Mouse (Mus musculus) limb, embryonic 15.5 days (tissue): ENCODE measurements around the gene Itga10. TPM values are rescaled to one million over a fixed set of nuclear protein-coding genes. Genes with fewer than 3 reads are reported as not detected.
"Not testable (repeated sequence)": the region's sequence is repeated elsewhere in the genome, so short reads cannot be mapped to it uniquely, and the experiment has no call there.

ENCODE experiments used
- ATAC-seq: fragments of 200-750 bp; cut with Nextera tagmentation; 2 replicates; pipeline ENCODE4 v1.8.0; 2017; ENCODE audit warnings: low read depth, moderate TSS enrichment; ENCODE audit not compliant: insufficient number of reproducible peaks, low FRiP score, low TSS enrichment
- H3K27ac ChIP-seq: fragments of 300-500 bp; sonication (generic); 2 replicates; pipeline ENCODE4 v1.5.1; 2015; ENCODE audit warnings: moderate library complexity, mild to moderate bottlenecking, inconsistent platforms
- H3K27me3 ChIP-seq: fragments of 300-500 bp; sonication (generic); 2 replicates; pipeline ENCODE4 v1.6.1; 2015; ENCODE audit warnings: inconsistent platforms
- H3K36me3 ChIP-seq: fragments of 300-500 bp; sonication (generic); 2 replicates; pipeline ENCODE4 v1.6.1; 2015; ENCODE audit warnings: inconsistent platforms
- H3K4me1 ChIP-seq: fragments of 300-500 bp; sonication (generic); 2 replicates; pipeline ENCODE4 v1.6.1; 2015; ENCODE audit warnings: inconsistent platforms
- H3K4me2 ChIP-seq: fragments of 300-500 bp; sonication (generic); 2 replicates; pipeline ENCODE4 v1.6.1; 2015; ENCODE audit warnings: mild to moderate bottlenecking, inconsistent platforms
- H3K4me3 ChIP-seq: fragments of 300-500 bp; sonication (generic); 2 replicates; pipeline ENCODE4 v1.5.1; 2015; ENCODE audit warnings: mild to moderate bottlenecking, inconsistent platforms
- H3K9ac ChIP-seq: fragments of 300-500 bp; sonication (generic); 2 replicates; pipeline ENCODE4 v1.6.1; 2015; ENCODE audit warnings: inconsistent platforms
- H3K9me3 ChIP-seq: fragments of 300-500 bp; sonication (generic); 2 replicates; pipeline ENCODE4 v1.6.1; 2016; ENCODE audit warnings: inconsistent platforms
- WGBS: fragments of 180-500 bp; shearing (Covaris S2); methylation state at CpG from one replicate; pipeline ENCODE4 v1.1.7; 2015; 5-methylcytosine and 5-hydroxymethylcytosine counted together
- polyA plus RNA-seq: library from polyadenylated mRNA; unstranded; fragments of >200 nt; fragmentation: Nextera tagmentation; extraction: Ambion mirVana; gene quantifications from 2 replicates; pipeline ENCODE4 v1.2.1, GENCODE M21; 2015

The Itga10 gene
- polyA plus RNA-seq, 1 experiment from 2014 or later = 4.9 TPM

GRCm38 (mm10) chr3:96684151-96684821, 38.9 kb downstream of the Itga10 start:
- H3K36me3 ChIP-seq = no peaks in the 10 kb centered on the region
- peak overlapping the region; percentile 30 for H3K4me3 ChIP-seq
- no peaks in the 10 kb centered on the region for H3K9me3 ChIP-seq
- no peak overlapping the region for H3K27ac ChIP-seq
- peak overlapping the region; percentile 3; the same call in 1 of the 2 replicates for H3K9ac ChIP-seq
- ATAC-seq = 0 out of 2 replicates have a peak, but pooled peaks have one; percentile 26
- peaks cover 10% of the 10 kb centered on the region for H3K27me3 ChIP-seq
- H3K4me1 ChIP-seq = peaks cover 15% of the 10 kb centered on the region; the same call in 1 of the 2 replicates
- 52% methylated on average over 17 of the region's 17 CpGs for WGBS
- H3K4me2 ChIP-seq = peak overlapping the region; percentile 40

DNA sequence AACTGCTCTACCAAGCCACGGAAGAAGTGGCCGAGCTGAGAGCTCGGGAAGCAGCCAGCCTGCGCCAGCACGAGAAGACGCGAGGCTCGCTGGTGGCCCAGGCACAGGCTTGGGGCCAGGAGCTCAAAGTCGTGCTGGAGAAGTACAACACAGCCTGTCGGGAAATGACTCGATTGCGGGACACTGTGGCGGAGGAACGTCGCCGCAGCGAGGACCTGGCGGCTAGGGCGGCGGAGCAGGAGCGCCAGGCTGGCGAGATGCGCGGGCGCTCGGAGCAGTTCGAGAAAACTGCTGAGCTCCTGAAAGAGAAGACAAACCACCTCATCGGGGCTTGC, 39.4 kb downstream of the Itga10 start:
- Histone ChIP-seq H3K9ac (peak overlapping the region; percentile 3; the same call in 1 of the 2 replicates), H3K27me3 (peaks cover 10% of the 10 kb centered on the region), H3K4me3 (peak overlapping the region; percentile 30), H3K27ac (no peak overlapping the region), H3K9me3 (no peaks in the 10 kb centered on the region), H3K36me3 (no peaks in the 10 kb centered on the region), H3K4me2 (peak overlapping the region; percentile 40), H3K4me1 (peaks cover 13% of the 10 kb centered on the region; the same call in 1 of the 2 replicates)
- ATAC-seq = no peak
- 29% methylated on average over 28 of the region's 28 CpGs for WGBS

DNA sequence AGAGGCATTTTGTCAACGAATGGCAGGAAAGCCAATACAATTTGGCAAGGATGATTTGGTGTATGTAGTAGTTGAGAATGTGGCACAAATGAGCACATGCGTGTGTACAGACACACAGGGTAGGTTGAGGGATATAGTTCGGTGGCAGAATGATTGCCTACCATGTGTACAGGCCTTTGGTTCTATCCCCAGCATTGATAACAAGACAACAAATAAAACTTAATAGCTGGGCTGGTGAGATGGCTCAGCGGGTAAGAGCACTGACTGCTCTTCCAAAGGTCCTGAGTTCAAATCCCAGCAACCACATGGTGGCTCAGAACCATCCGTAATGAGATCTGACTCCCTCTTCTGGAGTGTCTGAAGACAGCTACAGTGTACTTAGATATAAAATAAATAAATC, 40.7 kb downstream of the Itga10 start:
- H3K4me1 ChIP-seq = peaks cover 13% of the 10 kb centered on the region; the same call in 1 of the 2 replicates
- H3K36me3 ChIP-seq, ATAC-seq, H3K27ac ChIP-seq, H3K9me3 ChIP-seq, H3K4me2 ChIP-seq, H3K9ac ChIP-seq, H3K4me3 ChIP-seq: not testable (repeated sequence)
- 91% methylated on average over 5 of the region's 5 CpGs for WGBS
- H3K27me3 ChIP-seq = peaks cover 10% of the 10 kb centered on the region

- 78% methylated on average over 11 of the region's 11 CpGs for WGBS
- Histone ChIP-seq H3K4me3 (no peak overlapping the region), H3K4me1 (peaks cover 13% of the 10 kb centered on the region; the same call in 1 of the 2 replicates), H3K9ac (no peak overlapping the region), H3K4me2 (no peak overlapping the region), H3K9me3 (no peaks in the 10 kb centered on the region), H3K36me3 (no peaks in the 10 kb centered on the region), H3K27ac (no peak overlapping the region), H3K27me3 (peaks cover 7% of the 10 kb centered on the region)
- no peak for ATAC-seq
Observed at GRCm38 (mm10) chr3:96688854-96689253, 43.5 kb downstream of the Itga10 start.

DNA sequence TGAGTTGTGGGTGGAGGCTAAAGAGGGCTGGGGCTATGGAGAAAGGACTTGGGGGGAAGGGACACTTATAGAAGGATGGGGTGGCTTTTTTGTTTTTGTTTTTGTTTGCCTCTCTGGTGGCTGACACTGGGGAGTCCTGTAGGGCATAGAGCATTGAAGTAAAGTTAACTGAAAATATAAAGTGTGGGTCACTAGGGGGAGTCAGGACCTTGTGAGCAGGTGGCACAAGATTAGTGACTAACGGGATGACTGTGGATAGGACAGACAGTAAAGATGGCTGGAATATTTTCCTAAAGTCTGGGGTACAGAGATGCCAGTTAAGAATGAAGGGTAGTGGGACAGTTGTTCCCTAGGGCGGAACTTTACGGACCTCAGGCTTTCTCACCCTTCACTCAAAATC, 44.9 kb downstream of the Itga10 start:
- Histone ChIP-seq H3K4me3 (no peak overlapping the region), H3K4me1 (0 out of 2 replicates have a peak, but pooled peaks cover 1% of the 10 kb centered on the region), H3K9me3 (no peaks in the 10 kb centered on the region), H3K36me3 (no peaks in the 10 kb centered on the region), H3K9ac (no peak overlapping the region), H3K4me2 (no peak overlapping the region), H3K27me3 (no peaks in the 10 kb centered on the region), H3K27ac (no peak overlapping the region)
- WGBS = 60% methylated on average over 3 of the region's 3 CpGs
- ATAC-seq = no peak

DNA sequence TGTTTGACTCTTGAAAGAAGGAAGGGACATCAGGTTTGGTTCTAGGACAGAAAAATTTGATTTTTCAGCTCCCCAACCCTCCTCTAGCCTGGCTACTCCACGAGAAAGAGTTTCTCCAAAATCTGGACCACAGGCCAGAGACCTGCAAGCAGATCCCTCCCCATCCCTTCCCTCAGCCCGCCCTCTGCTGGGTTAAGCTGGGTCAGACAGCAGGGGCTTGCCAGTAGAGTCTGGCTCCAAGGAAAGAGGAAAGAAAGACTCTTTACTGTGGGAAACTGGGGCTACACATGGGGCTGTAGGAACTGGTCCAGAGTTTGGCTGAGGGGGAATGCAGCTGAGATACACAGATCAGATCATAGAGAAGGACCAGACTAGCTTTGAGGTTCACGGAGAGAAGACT, 47.1 kb downstream of the Itga10 start:
- 18% methylated on average over 3 of the region's 3 CpGs for WGBS
- Histone ChIP-seq H3K27ac (no peak overlapping the region; the same call in 1 of the 2 replicates), H3K9ac (no peak overlapping the region)

DNA sequence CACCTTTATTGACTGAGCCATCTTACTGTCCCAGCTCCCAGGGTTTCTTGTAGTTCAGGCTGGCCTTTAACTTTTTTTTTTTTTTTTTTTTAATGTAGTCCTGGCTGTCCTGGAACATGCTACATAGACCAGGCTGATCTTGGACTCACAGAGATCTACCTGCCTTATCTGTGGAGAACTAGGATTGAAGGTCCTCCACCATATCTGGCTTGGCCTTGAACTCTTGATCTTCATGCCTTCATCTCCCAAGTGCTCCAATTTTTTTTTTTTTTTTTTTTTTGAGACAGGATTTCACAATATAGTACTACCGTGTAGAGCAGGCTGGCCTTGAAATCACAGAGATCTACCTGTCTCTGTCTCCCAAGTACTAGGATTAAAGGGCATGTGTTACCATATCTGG, 48.2 kb downstream of the Itga10 start:
- H3K27ac ChIP-seq = no peak overlapping the region; the same call in 1 of the 2 replicates
- no peak for ATAC-seq
- peaks cover 15% of the 10 kb centered on the region for H3K4me1 ChIP-seq
- 69% methylated on average over 1 of the region's 1 CpGs for WGBS
- H3K9me3 ChIP-seq = no peaks in the 10 kb centered on the region
- no peak overlapping the region for H3K4me3 ChIP-seq
- no peak overlapping the region for H3K9ac ChIP-seq
- no peaks in the 10 kb centered on the region for H3K27me3 ChIP-seq
- H3K36me3 ChIP-seq = no peaks in the 10 kb centered on the region
- H3K4me2 ChIP-seq = no peak overlapping the region

More for the DNA sequence above, 47.1 kb downstream of the Itga10 start:
- Histone ChIP-seq H3K4me2 (no peak overlapping the region), H3K9me3 (no peaks in the 10 kb centered on the region), H3K4me3 (no peak overlapping the region), H3K36me3 (no peaks in the 10 kb centered on the region), H3K4me1 (peaks cover 6% of the 10 kb centered on the region), H3K27me3 (no peaks in the 10 kb centered on the region)
- no peak for ATAC-seq

DNA sequence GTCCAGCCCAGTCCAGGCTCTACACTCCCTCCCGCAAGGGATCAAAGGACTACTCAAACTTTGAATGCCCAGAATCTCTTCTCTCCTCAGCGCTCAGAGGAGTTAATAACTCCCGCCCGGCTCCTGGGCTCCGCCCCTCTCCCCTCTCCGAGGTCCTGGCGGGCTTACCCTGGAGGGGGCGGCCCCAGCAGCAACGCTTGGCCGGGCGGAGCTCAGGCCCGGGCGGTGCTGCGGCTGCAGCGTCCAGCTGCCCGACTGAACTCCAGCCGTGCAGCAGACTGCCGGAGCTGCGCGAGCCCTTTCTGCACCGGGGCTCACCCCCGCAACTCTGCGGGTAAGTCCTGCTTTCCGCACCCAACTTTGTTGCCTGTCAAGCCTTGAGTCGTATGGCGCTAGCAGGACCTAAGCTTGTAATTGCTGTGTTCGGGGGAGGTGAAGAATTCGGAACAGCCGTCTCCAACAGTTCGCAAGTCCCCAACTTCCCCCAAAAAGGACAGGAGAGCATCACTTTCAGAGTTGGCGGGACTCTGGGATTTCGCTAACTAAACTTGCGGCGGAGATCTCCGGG, 50.9 kb downstream of the Itga10 start, which contains the start of gene Pias3:
Gene Pias3, plus strand, starts transcription at position 187 of the 568 bp plus-strand sequence.
- Histone ChIP-seq H3K9ac (peak within 1 kb of the TSS; percentile 79), H3K4me3 (peak within 1 kb of the TSS; percentile 89), H3K4me1 (peaks cover 22% of the 10 kb centered on the region), H3K4me2 (peak within 1 kb of the TSS; percentile 80), H3K27ac (peak within 1 kb of the TSS; percentile 96), H3K9me3 (no peaks in the 10 kb centered on the region), H3K36me3 (peaks cover 20% of the 10 kb centered on the region), H3K27me3 (no peaks in the 10 kb centered on the region)
- peak; percentile 83 for ATAC-seq
- WGBS = under 1% methylated on average over 35 of the region's 35 CpGs

DNA sequence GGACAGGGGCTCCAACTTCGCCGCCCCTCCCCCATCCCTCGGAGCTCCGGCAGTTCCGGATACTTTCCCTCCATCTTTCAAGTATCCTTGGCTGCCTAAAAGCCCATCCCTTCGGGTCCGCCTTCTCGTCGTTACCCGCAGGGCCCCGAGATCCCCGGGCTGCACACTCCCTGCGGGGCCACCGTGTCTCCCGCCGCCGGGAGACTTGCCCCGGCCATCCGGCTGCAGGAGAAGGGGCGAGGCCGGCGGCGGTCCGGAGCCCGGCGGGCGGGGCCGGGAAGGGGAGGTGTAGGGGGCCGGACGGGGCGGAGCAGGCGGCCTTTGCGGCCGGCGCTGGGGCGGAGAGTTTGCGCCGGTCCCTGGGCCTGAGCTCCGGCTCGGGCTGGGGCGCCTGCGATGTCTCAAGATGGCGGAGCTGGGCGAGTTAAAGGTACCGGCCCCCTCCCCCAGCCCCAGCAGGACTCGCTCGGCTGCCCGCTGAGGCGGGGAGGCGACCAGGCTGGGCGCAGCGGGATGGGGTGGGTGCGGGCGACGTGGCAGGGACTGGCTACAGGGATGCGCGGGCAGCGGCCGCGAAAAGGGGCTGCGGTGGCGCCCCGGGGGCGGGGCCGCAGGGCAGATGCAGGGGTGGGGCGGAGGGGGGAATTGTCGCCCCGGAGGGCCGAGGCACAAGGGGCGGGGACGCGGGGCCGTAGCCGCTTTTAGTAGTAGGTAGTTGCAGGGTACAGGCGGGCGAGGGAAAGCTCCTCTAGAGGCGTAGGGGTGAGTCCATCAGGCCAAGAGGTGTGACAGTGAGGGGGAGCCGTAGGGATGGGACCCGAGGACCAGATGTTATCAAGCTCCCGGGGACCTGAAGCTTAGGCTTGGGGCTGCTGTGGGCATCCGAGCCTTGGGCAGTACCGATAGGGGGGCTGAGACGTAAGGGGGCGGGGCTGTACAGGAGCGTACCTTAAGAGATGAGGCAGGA, 51.7 kb downstream of the Itga10 start:
- Histone ChIP-seq H3K4me2 (peak overlapping the region; percentile 80), H3K4me1 (peaks cover 22% of the 10 kb centered on the region), H3K4me3 (peak overlapping the region; percentile 89), H3K36me3 (peaks cover 28% of the 10 kb centered on the region), H3K9me3 (no peaks in the 10 kb centered on the region), H3K9ac (peak overlapping the region; percentile 79), H3K27me3 (no peaks in the 10 kb centered on the region), H3K27ac (peak overlapping the region; percentile 96)
- WGBS = 1% methylated on average over 73 of the region's 85 CpGs
- ATAC-seq = peak; percentile 89

- Histone ChIP-seq H3K27me3 (no peaks in the 10 kb centered on the region), H3K4me2 (no peak overlapping the region), H3K9me3 (no peaks in the 10 kb centered on the region), H3K4me1 (peaks cover 22% of the 10 kb centered on the region), H3K9ac (no peak overlapping the region), H3K4me3 (no peak overlapping the region), H3K36me3 (peaks cover 46% of the 10 kb centered on the region), H3K27ac (no peak overlapping the region)
- WGBS = 34% methylated on average over 19 of the region's 19 CpGs
- no peak for ATAC-seq
Observed at GRCm38 (mm10) chr3:96698993-96699690, 53.8 kb downstream of the Itga10 start.

GRCm38 (mm10) chr3:96700376-96700775, 55.0 kb downstream of the Itga10 start:
- peaks cover 22% of the 10 kb centered on the region for H3K4me1 ChIP-seq
- H3K4me2 ChIP-seq = no peak overlapping the region
- H3K4me3 ChIP-seq = no peak overlapping the region
- H3K27ac ChIP-seq = no peak overlapping the region
- peaks cover 59% of the 10 kb centered on the region for H3K36me3 ChIP-seq
- H3K9ac ChIP-seq = no peak overlapping the region
- H3K9me3 ChIP-seq = no peaks in the 10 kb centered on the region
- no peaks in the 10 kb centered on the region for H3K27me3 ChIP-seq
- 50% methylated on average over 7 of the region's 7 CpGs for WGBS
- ATAC-seq = no peak
